Mouse (Mus musculus): ENCODE data around the gene H2-T22. TPM values are rescaled to one million over a fixed set of nuclear protein-coding genes. Genes with fewer than 3 reads are reported as not detected.
"Not testable (repeated sequence)": the region's sequence is repeated elsewhere in the genome, so short reads cannot be mapped to it uniquely, and the experiment has no call there.

Gene H2-T22
- polyA plus RNA-seq, 1 experiment = 31.0 TPM

DNA sequence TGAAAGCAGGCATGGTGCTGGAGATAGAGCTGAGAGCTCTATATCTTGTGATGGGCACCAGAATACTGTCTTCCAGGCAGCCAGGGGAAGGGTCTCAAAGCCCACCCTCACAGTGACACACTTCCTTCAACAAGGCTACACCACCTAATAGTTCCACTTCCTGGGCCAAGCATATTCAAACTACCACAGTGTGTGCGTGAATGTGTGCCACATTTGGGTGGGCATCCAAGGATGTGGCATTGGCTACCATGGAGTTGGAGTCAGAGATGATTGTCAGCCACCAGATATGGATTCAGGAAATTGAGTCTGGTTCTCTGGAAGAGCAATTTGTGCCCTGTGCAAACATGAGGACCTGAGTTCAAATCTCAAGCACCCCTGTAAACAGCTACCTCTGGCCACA, 21.2 kb downstream of the H2-T22 start:
- WGBS = 97% methylated on average over 1 of the region's 1 CpGs
- TF ChIP-seq CTCF (IDR thresholded peaks at IDR 0.05; ENCODE audit: borderline replicate concordance, insufficient read depth, low read depth, low read length) = no peak
- H3K4me3 ChIP-seq (replicated peaks; ENCODE audit: insufficient read depth, low read depth, low read length) = no peak overlapping the region
- H3K27ac ChIP-seq (ENCODE audit: insufficient read depth, low read length) = no peak overlapping the region
- no peaks in the 10 kb centered on the region for H3K4me1 ChIP-seq (ENCODE audit: control insufficient read depth, insufficient read depth, low read length)
- H3K27me3 ChIP-seq (ENCODE audit: control insufficient read depth, insufficient read depth, low read length) = no peaks in the 10 kb centered on the region
- no peak for DNase-seq

GRCm38 (mm10) chr17:36020191-36021073, 22.1 kb downstream of the H2-T22 start, which contains the start of gene H2-T24:
Gene H2-T24 (minus strand): TSS chr17:36020560.
- no peak for DNase-seq
- Histone ChIP-seq H3K27ac (ENCODE audit: insufficient read depth, low read length) (no peak within 1 kb of the TSS), H3K4me1 (ENCODE audit: control insufficient read depth, insufficient read depth, low read length) (no peaks in the 10 kb centered on the region), H3K4me3 (replicated peaks; ENCODE audit: insufficient read depth, low read depth, low read length) (no peak within 1 kb of the TSS), H3K27me3 (ENCODE audit: control insufficient read depth, insufficient read depth, low read length) (no peaks in the 10 kb centered on the region)
- 45% methylated on average over 15 of the region's 15 CpGs for WGBS
- TF ChIP-seq POLR2A (IDR thresholded peaks at IDR 0.05; ENCODE audit: borderline replicate concordance, insufficient read depth, low read length) = no peak
- no peak for TF ChIP-seq CTCF (IDR thresholded peaks at IDR 0.05; ENCODE audit: borderline replicate concordance, insufficient read depth, low read depth, low read length)

DNA sequence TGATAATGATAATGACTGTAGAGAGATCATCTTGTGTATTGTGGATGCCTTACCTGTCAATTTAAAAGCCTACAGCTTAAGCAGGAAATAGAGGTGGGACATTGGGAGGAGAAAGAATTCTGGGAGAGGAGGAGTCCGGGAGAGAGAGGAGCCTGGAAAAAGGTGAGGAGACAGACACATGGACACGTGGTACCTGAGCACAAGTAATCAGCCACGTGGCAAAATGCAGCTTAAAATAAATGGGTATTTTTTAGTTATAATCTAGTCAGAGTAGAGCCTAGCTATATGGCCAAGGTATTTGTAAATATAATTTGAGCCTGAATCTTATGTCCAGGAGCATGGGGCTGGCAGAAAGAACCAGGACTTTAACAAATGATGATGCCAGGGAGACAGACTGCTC, 23.0 kb downstream of the H2-T22 start:
- DNase-seq = no peak
- Histone ChIP-seq H3K27ac (ENCODE audit: insufficient read depth, low read length) (no peak overlapping the region), H3K4me1 (ENCODE audit: control insufficient read depth, insufficient read depth, low read length) (no peaks in the 10 kb centered on the region), H3K4me3 (replicated peaks; ENCODE audit: insufficient read depth, low read depth, low read length) (no peak overlapping the region), H3K27me3 (ENCODE audit: control insufficient read depth, insufficient read depth, low read length) (no peaks in the 10 kb centered on the region)
- no peak for TF ChIP-seq POLR2A (IDR thresholded peaks at IDR 0.05; ENCODE audit: borderline replicate concordance, insufficient read depth, low read length)
- no peak for TF ChIP-seq CTCF (IDR thresholded peaks at IDR 0.05; ENCODE audit: borderline replicate concordance, insufficient read depth, low read depth, low read length)
- 66% methylated on average over 3 of the region's 3 CpGs for WGBS

- TF ChIP-seq POLR2A (IDR thresholded peaks at IDR 0.05; ENCODE audit: borderline replicate concordance, insufficient read depth, low read length) = no peak
- TF ChIP-seq CTCF (IDR thresholded peaks at IDR 0.05; ENCODE audit: borderline replicate concordance, insufficient read depth, low read depth, low read length) = no peak
- Histone ChIP-seq H3K4me3 (replicated peaks; ENCODE audit: insufficient read depth, low read depth, low read length) (no peak overlapping the region), H3K4me1 (ENCODE audit: control insufficient read depth, insufficient read depth, low read length) (no peaks in the 10 kb centered on the region), H3K27ac (ENCODE audit: insufficient read depth, low read length) (no peak overlapping the region), H3K27me3 (ENCODE audit: control insufficient read depth, insufficient read depth, low read length) (no peaks in the 10 kb centered on the region)
- no peak for DNase-seq
- 71% methylated on average over 2 of the region's 2 CpGs for WGBS
Observed at GRCm38 (mm10) chr17:36018979-36019378, 23.6 kb downstream of the H2-T22 start.

DNA sequence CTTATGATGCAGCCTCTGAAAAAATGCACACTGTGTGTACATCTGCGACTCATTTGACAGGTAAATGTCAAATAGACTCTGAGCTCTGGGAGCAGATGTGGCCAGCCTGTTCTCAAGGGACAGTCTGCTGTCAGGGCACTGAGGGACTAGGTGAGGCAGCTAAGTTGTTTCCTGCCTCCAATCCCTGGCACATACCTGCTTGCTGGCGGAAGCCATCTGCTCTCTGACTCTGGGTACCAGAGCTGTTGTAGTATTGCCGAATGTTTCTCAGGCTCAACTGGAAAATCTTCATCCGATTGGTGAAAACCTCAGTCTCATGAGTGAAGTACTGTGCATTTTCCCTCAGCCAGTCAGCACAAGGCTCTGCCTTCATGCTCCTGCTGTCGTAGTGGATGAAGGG, 25.5 kb downstream of the H2-T22 start:
- peak in 1 of 2 experiments; percentile 51 for DNase-seq
- H3K4me1 ChIP-seq (ENCODE audit: control insufficient read depth, insufficient read depth, low read length) = no peaks in the 10 kb centered on the region
- no peak for TF ChIP-seq POLR2A (IDR thresholded peaks at IDR 0.05; ENCODE audit: borderline replicate concordance, insufficient read depth, low read length)
- no peak for TF ChIP-seq CTCF (IDR thresholded peaks at IDR 0.05; ENCODE audit: borderline replicate concordance, insufficient read depth, low read depth, low read length)
- 75% methylated on average over 5 of the region's 5 CpGs for WGBS
- no peak overlapping the region for H3K27ac ChIP-seq (ENCODE audit: insufficient read depth, low read length)
- H3K4me3 ChIP-seq (replicated peaks; ENCODE audit: insufficient read depth, low read depth, low read length) = no peak overlapping the region
- no peaks in the 10 kb centered on the region for H3K27me3 ChIP-seq (ENCODE audit: control insufficient read depth, insufficient read depth, low read length)

DNA sequence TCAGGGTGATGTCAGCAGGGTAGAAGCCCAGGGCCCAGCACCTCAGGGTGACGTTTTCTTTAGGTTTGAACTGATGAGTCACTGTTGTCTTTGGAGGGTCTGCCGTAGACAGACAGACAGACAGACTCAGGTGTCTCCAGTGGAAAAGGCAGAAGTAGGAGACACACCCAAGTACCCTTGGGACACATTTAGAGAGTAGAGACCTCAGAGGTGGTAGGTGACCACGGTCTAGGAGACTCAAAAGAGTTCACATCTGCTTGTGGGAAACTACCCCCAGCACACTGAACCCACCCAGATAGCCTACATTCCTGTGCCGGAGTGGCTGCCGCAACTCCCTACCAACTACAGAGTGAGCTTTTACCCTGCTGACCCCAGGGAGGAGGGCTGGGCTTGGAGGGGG, 27.6 kb downstream of the H2-T22 start:
- no peak overlapping the region for H3K27ac ChIP-seq (ENCODE audit: insufficient read depth, low read length)
- no peak for TF ChIP-seq CTCF (IDR thresholded peaks at IDR 0.05; ENCODE audit: borderline replicate concordance, insufficient read depth, low read depth, low read length)
- no peak for TF ChIP-seq POLR2A (IDR thresholded peaks at IDR 0.05; ENCODE audit: borderline replicate concordance, insufficient read depth, low read length)
- H3K4me3 ChIP-seq (replicated peaks; ENCODE audit: insufficient read depth, low read depth, low read length) = no peak overlapping the region
- no peaks in the 10 kb centered on the region for H3K27me3 ChIP-seq (ENCODE audit: control insufficient read depth, insufficient read depth, low read length)
- H3K4me1 ChIP-seq (ENCODE audit: control insufficient read depth, insufficient read depth, low read length) = no peaks in the 10 kb centered on the region
- whole genome bisulfite sequencing = 95% methylated on average over 5 of the region's 5 CpGs
- DNase-seq = no peak

DNA sequence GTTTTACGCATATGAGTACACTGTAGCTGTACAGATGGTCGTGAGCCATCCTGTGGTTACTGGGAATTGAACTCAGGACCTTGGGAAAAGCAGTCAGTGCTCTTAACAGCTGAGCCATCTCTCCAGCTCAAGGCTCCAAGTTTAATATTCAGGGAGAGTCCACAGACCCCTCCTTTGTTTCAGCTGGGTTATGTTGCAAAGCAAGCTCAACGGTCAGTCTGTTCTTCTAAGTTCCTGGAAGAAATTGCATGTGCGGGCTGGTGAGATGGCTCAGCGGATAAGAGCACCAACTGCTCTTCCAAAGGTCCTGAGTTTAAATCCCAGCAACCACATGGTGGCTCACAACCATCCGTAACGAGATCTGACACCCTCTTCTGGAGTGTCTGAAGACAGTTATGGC, 38.1 kb downstream of the H2-T22 start:
- not testable (repeated sequence) for H3K4me3 ChIP-seq (replicated peaks; ENCODE audit: insufficient read depth, low read depth, low read length); H3K4me1 ChIP-seq (ENCODE audit: control insufficient read depth, insufficient read depth, low read length); H3K27me3 ChIP-seq (ENCODE audit: control insufficient read depth, insufficient read depth, low read length); DNase-seq; H3K27ac ChIP-seq (ENCODE audit: insufficient read depth, low read length)
- 82% methylated on average over 7 of the region's 7 CpGs for WGBS

- Histone ChIP-seq H3K4me1 (ENCODE audit: control insufficient read depth, insufficient read depth, low read length) (peaks cover 2% of the 10 kb centered on the region; the same call in 1 of the 2 replicates), H3K4me3 (replicated peaks; ENCODE audit: insufficient read depth, low read depth, low read length) (no peak overlapping the region), H3K27ac (ENCODE audit: insufficient read depth, low read length) (no peak overlapping the region), H3K27me3 (ENCODE audit: control insufficient read depth, insufficient read depth, low read length) (no peaks in the 10 kb centered on the region)
- no peak for DNase-seq
- 93% methylated on average over 7 of the region's 7 CpGs for WGBS
- TF ChIP-seq CTCF (IDR thresholded peaks at IDR 0.05; ENCODE audit: borderline replicate concordance, insufficient read depth, low read depth, low read length) = no peak
- TF ChIP-seq POLR2A (IDR thresholded peaks at IDR 0.05; ENCODE audit: borderline replicate concordance, insufficient read depth, low read length) = no peak
Observed at GRCm38 (mm10) chr17:36003331-36003730, 39.2 kb downstream of the H2-T22 start.
